Mouse (Mus musculus) hindbrain, embryonic 13.5 days (tissue): ENCODE results near the gene Lrmda. TPM values are rescaled to one million over a fixed set of nuclear protein-coding genes. Genes with fewer than 3 reads are reported as not detected.

ENCODE experiments used
- ATAC-seq: fragments of 200-750 bp; cut with Nextera tagmentation; 2 replicates; pipeline ENCODE4 v1.8.0; 2017; ENCODE audit warnings: moderate TSS enrichment; ENCODE audit not compliant: low FRiP score
- H3K27ac ChIP-seq: fragments of 300-500 bp; sonication (generic); 2 replicates; pipeline ENCODE4 v1.5.1; 2015; ENCODE audit warnings: inconsistent platforms, mild to moderate bottlenecking, moderate library complexity
- H3K27me3 ChIP-seq: fragments of 300-500 bp; sonication (generic); 2 replicates; pipeline ENCODE4 v1.6.1; 2015; ENCODE audit warnings: mild to moderate bottlenecking, inconsistent platforms
- H3K36me3 ChIP-seq: fragments of 300-500 bp; sonication (generic); 2 replicates; pipeline ENCODE4 v1.6.1; 2015; ENCODE audit warnings: mild to moderate bottlenecking, inconsistent platforms
- H3K4me1 ChIP-seq: fragments of 300-500 bp; sonication (generic); replicated peaks from 2 replicates; pipeline ENCODE4 v1.6.1; 2015; ENCODE audit warnings: inconsistent platforms
- H3K4me2 ChIP-seq: fragments of 300-500 bp; sonication (generic); 2 replicates; pipeline ENCODE4 v1.6.1; 2015; ENCODE audit warnings: inconsistent platforms, mild to moderate bottlenecking, moderate library complexity
- H3K4me3 ChIP-seq: fragments of 300-500 bp; sonication (generic); 2 replicates; pipeline ENCODE4 v1.5.1; 2015; ENCODE audit warnings: mild to moderate bottlenecking, inconsistent platforms
- H3K9ac ChIP-seq: fragments of 300-500 bp; sonication (generic); 2 replicates; pipeline ENCODE4 v1.6.1; 2015; ENCODE audit warnings: mild to moderate bottlenecking, inconsistent platforms
- H3K9me3 ChIP-seq: fragments of 300-500 bp; sonication (generic); 2 replicates; pipeline ENCODE4 v1.6.1; 2016; ENCODE audit warnings: inconsistent platforms
- WGBS: fragments of 180-500 bp; shearing (Covaris S2); methylation state at CpG from one replicate; pipeline ENCODE4 v1.1.7; 2015; 5-methylcytosine and 5-hydroxymethylcytosine counted together
- polyA plus RNA-seq: library from polyadenylated mRNA; unstranded; fragments of >200 nt; fragmentation: Nextera tagmentation; extraction: Ambion mirVana; gene quantifications from 2 replicates; pipeline ENCODE4 v1.2.1, GENCODE M21; 2015

The Lrmda gene
- polyA plus RNA-seq, 1 experiment from 2014 or later, result 0.16 TPM

DNA sequence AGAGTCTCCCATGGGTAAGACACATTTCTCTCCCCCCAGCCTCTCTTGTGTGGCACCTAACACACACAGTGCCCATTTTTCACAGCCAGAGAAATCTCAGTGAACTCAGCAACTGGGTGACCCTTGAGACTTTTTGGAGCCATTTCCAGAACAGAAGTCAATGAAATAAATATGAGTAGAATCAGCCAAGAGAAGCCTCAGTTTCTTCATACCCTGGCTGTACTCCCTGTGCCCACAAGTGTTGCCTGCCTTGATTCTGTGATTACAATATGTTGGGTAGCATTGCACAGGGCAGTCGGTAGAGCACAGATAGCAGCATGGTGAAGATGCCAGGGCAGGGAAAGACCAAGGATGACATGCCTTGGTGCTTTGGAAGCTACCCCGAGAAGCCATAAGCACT lies 69.1 kb downstream of the Lrmda start:
- WGBS, result 95% methylated on average over 2 of the region's 2 CpGs
- H3K27me3 ChIP-seq, result no peaks in the 10 kb centered on the region
- no peak overlapping the region for H3K9ac ChIP-seq
- H3K36me3 ChIP-seq, result no peaks in the 10 kb centered on the region
- no peak for ATAC-seq
- H3K27ac ChIP-seq, result no peak overlapping the region
- H3K4me3 ChIP-seq, result no peak overlapping the region
- no peak overlapping the region for H3K4me2 ChIP-seq
- H3K9me3 ChIP-seq, result no peaks in the 10 kb centered on the region
- peaks cover 26% of the 10 kb centered on the region for H3K4me1 ChIP-seq

DNA sequence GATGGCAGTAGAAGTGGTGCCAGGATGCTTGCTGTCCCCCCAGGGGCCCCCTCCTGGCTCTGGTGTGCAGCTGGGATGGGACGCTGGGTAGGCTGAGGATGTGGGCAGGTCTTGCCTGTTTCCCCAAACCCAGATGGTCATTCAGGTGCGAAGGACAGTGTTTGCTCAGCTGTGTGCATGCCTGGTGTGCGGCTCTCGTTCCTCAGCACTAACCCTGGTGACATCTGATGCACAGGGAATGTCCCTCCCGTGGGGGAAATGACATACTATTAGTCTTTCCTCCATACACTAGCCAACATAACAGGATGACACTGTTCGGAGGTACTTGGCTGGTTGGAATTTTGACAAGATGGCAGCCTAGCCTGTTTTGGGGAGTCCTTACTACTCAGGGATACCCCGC lies 69.8 kb downstream of the Lrmda start:
- Histone ChIP-seq H3K4me1 (peaks cover 26% of the 10 kb centered on the region), H3K27me3 (peaks cover 3% of the 10 kb centered on the region; the same call in 1 of the 2 replicates), H3K27ac (peak overlapping the region; percentile 0; the same call in 1 of the 2 replicates), H3K9ac (peak overlapping the region; percentile 8; the same call in 1 of the 2 replicates), H3K9me3 (no peaks in the 10 kb centered on the region), H3K36me3 (no peaks in the 10 kb centered on the region), H3K4me2 (no peak overlapping the region), H3K4me3 (no peak overlapping the region)
- 58% methylated on average over 7 of the region's 7 CpGs for whole genome bisulfite sequencing
- ATAC-seq, result peak; percentile 52; the same call in 1 of the 2 replicates

DNA sequence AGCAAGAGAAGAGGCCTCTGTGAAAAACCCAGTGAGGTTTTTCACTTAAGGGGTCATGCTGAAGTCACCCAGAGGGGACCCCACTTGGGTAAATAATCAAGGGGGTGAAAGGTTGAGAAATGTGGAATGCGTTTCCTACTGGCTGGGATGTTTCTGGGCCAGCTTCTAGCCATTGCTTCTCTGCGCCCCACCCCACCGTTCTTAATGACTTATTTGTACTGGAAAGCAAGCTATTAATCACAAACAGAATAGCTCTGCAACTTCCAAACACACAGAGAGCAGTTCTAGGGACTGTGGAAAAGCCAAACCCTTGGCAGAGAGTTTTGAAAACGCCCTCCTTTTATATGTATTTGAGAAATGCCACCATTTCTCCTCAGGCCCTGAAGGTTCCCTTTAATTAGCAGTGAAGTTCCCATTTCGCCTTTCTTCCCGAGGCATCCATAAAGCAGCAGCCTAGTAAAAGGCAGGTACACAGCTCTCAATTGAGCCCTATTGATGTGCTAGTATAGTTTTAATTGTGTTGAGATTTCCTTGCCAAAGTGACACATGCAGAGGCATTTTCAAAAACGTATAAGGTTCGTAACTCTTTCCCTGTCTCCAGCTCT lies 70.5 kb downstream of the Lrmda start:
- Histone ChIP-seq H3K36me3 (no peaks in the 10 kb centered on the region), H3K4me3 (no peak overlapping the region), H3K9me3 (no peaks in the 10 kb centered on the region), H3K4me2 (no peak overlapping the region), H3K9ac (0 out of 2 replicates have a peak overlapping the region, but pooled peaks have one; percentile 15), H3K4me1 (peaks cover 26% of the 10 kb centered on the region), H3K27me3 (peaks cover 4% of the 10 kb centered on the region; the same call in 1 of the 2 replicates), H3K27ac (peak overlapping the region; percentile 0; the same call in 1 of the 2 replicates)
- 48% methylated on average over 8 of the region's 8 CpGs for WGBS
- no peak for ATAC-seq

DNA sequence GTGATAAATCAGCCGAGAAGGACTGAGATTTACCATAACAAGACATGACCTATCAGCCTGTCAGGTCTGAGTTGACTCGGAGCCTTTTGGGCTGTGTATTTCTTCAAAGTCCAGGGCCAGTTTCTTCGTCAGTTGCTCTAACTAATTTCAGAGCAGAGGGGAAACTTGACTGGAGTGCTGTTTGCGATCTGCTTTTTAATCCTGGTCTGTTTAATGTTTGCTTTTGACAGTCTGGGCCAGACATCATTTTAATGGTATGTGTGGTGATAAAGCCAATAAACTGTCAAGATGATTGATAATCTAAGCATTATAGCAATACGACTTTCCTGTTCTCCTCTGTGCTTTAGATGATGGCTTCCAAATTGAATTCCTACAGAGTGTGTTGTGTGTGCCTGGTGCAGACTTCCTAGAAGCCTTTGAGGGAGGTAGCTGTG lies 71.3 kb downstream of the Lrmda start:
- Histone ChIP-seq H3K4me2 (no peak overlapping the region), H3K9ac (no peak overlapping the region), H3K27me3 (peaks cover 4% of the 10 kb centered on the region; the same call in 1 of the 2 replicates), H3K27ac (no peak overlapping the region), H3K9me3 (no peaks in the 10 kb centered on the region), H3K4me1 (peaks cover 26% of the 10 kb centered on the region), H3K4me3 (no peak overlapping the region), H3K36me3 (no peaks in the 10 kb centered on the region)
- WGBS, result 40% methylated on average over 5 of the region's 5 CpGs
- peak; percentile 46; the same call in 1 of the 2 replicates for ATAC-seq

DNA sequence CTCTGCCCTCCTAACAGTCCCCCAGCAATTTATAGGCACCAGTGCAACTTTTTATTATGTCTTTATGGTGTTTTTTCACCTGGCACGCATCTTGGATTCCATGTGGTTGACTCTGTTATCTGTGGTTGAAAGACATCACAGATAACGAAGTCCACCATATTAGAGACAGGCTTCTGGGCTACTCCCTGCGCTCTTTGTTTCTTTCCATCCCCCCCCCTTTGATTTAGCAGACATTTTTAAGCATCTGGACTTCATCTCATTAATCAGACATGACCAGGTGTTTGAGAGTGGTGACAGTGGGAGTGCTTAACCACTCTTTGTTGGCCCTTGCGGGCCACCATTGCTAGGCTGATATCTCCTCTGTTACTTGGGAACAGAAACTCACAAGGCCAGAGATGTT lies 71.8 kb downstream of the Lrmda start:
- no peak for ATAC-seq
- Histone ChIP-seq H3K4me1 (peaks cover 26% of the 10 kb centered on the region), H3K4me2 (no peak overlapping the region), H3K4me3 (no peak overlapping the region), H3K27me3 (peaks cover 4% of the 10 kb centered on the region; the same call in 1 of the 2 replicates), H3K9ac (no peak overlapping the region), H3K36me3 (no peaks in the 10 kb centered on the region), H3K9me3 (no peaks in the 10 kb centered on the region), H3K27ac (no peak overlapping the region)
- WGBS, result 75% methylated on average over 4 of the region's 4 CpGs

DNA sequence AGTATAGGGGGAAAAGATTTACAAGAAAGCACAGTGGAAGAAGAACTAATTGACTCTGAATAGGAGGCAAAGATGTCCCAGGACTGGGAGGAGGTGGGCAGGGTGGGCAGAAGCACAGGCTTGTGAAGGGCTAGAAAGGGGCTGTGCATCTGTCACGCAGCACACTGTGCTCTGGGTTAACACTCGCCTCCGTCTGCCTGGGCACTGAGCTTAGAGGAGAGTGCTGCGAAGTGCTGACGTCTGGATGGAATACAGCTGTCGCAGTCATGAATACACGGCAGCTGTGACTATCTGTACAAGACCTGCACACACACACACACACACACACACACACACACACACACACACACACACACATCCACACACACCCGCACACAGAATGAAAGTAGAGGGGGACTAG lies 73.6 kb downstream of the Lrmda start:
- no peaks in the 10 kb centered on the region for H3K9me3 ChIP-seq
- H3K27me3 ChIP-seq, result peaks cover 4% of the 10 kb centered on the region; the same call in 1 of the 2 replicates
- no peak overlapping the region for H3K4me2 ChIP-seq
- peaks cover 26% of the 10 kb centered on the region for H3K4me1 ChIP-seq
- ATAC-seq, result no peak
- H3K27ac ChIP-seq, result no peak overlapping the region
- no peak overlapping the region for H3K9ac ChIP-seq
- 40% methylated on average over 8 of the region's 8 CpGs for WGBS
- H3K36me3 ChIP-seq, result no peaks in the 10 kb centered on the region
- no peak overlapping the region for H3K4me3 ChIP-seq

DNA sequence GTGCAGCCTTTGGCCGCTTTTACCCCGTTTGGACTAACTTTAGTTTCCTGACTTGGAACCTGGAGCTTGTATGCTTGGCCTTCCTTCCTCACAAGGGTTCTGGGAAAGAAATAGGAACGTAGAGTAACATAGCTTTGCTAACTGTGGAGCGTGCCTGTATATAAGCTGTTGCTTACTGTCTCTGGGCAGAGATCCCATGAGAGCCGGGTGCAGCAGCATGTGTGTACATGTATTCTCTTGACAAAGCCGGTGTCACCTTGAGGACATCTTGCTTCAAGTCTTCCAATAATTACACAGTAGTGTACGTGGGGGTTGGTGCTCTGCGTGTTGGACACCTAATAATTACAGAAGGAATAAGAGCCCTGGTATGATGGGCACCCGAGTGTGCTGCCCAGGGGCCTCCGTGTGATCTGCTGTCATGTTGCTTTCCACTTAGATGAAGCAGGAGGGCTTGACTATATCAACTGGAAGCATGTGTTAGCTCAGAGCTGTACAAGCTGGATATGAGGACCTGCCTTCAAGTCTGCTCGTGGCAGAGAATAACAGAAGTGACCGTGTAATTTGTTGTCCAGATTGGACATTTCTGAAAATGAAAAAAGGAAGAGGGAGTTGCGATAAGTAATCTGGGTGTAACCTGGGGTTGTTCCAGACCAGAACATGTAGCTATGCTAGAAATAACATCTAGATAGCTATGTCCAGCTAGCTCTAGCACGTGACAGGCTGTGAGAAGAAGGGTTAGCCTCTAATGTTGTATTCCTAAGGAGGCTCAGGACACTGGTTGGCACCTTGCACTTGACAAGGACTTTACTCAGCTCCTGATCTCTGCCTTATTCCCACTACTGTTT lies 82.7 kb downstream of the Lrmda start:
- Histone ChIP-seq H3K9ac (no peak overlapping the region), H3K4me3 (no peak overlapping the region), H3K4me1 (no peaks in the 10 kb centered on the region), H3K36me3 (no peaks in the 10 kb centered on the region), H3K27me3 (0 out of 2 replicates have a peak, but pooled peaks cover 5% of the 10 kb centered on the region), H3K27ac (no peak overlapping the region), H3K9me3 (0 out of 2 replicates have a peak, but pooled peaks cover 6% of the 10 kb centered on the region), H3K4me2 (no peak overlapping the region)
- 91% methylated on average over 14 of the region's 14 CpGs for WGBS
- no peak for ATAC-seq

DNA sequence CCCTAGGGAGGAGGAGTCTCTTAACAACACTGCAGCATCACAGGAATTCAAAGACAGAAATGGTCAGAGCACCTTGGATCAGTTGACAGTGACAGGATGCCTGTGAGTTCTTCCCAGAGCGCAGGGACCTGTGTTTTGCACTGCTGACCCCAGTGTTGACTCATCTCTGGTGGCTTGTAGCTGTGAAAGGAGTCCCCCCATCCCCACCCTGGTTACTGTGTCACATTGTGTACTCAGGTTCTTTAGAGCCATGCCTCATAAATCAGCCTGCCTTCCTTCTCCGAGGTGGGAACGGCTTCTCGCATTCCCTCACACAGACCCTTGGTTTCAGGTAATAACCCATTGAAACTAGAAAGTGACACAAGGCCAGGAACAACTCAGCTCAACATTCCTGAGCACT lies 86.3 kb downstream of the Lrmda start:
- Histone ChIP-seq H3K4me3 (no peak overlapping the region), H3K4me2 (no peak overlapping the region), H3K27ac (no peak overlapping the region), H3K36me3 (no peaks in the 10 kb centered on the region), H3K4me1 (no peaks in the 10 kb centered on the region; the same call in 1 of the 2 replicates), H3K9ac (no peak overlapping the region), H3K9me3 (no peaks in the 10 kb centered on the region), H3K27me3 (peaks cover 5% of the 10 kb centered on the region; the same call in 1 of the 2 replicates)
- 70% methylated on average over 4 of the region's 4 CpGs for WGBS
- no peak for ATAC-seq

DNA sequence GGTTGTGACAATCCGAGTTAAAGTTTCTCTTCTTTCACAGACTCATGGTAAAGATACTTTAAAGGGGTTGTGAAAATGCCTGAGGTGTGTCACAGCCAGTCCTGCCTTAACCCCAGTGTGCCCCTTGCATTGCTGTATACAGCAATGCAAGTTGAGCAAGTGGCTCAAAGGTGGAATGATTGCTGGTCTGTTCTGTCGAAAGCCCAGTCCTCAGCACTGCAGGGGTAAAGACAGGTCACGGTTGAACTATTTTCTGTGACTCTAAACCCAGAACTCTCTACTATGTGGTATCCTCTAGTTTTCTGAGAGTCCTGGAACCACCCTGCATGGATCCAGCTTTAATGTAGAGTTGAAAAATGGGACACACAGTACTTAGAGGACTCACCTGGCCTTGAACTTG lies 87.3 kb downstream of the Lrmda start:
- H3K4me2 ChIP-seq, result no peak overlapping the region
- no peak overlapping the region for H3K4me3 ChIP-seq
- WGBS, result 80% methylated on average over 3 of the region's 3 CpGs
- no peak overlapping the region for H3K27ac ChIP-seq
- no peak for ATAC-seq
- H3K36me3 ChIP-seq, result no peaks in the 10 kb centered on the region
- no peak overlapping the region for H3K9ac ChIP-seq
- no peaks in the 10 kb centered on the region for H3K9me3 ChIP-seq
- no peaks in the 10 kb centered on the region; the same call in 1 of the 2 replicates for H3K4me1 ChIP-seq
- peaks cover 5% of the 10 kb centered on the region; the same call in 1 of the 2 replicates for H3K27me3 ChIP-seq

DNA sequence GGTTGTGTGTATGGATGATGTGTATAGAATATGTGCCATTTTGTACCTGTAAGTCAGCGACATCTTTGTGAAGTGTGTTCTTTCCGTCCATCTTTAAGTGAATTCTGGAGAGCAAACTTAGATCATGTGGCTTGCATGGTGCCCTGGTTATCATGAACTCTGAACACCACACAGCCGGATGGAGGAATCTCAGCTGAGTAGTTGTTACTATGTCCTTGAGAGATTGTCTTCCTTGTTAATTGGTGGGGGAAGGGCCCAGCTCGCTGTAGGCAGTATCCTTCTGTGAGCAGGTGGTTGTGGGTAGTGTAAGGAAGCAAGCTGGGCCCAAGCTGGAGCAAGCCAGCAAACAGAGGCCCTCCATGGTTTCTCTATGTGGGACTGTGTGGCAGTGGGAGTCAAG lies 89.9 kb downstream of the Lrmda start:
- H3K27me3 ChIP-seq, result peaks cover 8% of the 10 kb centered on the region; the same call in 1 of the 2 replicates
- H3K36me3 ChIP-seq, result no peaks in the 10 kb centered on the region
- H3K4me2 ChIP-seq, result no peak overlapping the region
- no peak overlapping the region for H3K9ac ChIP-seq
- no peak overlapping the region for H3K27ac ChIP-seq
- no peaks in the 10 kb centered on the region for H3K9me3 ChIP-seq
- ATAC-seq, result no peak
- whole genome bisulfite sequencing, result 88% methylated on average over 4 of the region's 4 CpGs
- H3K4me3 ChIP-seq, result no peak overlapping the region
- peaks cover 9% of the 10 kb centered on the region for H3K4me1 ChIP-seq

DNA sequence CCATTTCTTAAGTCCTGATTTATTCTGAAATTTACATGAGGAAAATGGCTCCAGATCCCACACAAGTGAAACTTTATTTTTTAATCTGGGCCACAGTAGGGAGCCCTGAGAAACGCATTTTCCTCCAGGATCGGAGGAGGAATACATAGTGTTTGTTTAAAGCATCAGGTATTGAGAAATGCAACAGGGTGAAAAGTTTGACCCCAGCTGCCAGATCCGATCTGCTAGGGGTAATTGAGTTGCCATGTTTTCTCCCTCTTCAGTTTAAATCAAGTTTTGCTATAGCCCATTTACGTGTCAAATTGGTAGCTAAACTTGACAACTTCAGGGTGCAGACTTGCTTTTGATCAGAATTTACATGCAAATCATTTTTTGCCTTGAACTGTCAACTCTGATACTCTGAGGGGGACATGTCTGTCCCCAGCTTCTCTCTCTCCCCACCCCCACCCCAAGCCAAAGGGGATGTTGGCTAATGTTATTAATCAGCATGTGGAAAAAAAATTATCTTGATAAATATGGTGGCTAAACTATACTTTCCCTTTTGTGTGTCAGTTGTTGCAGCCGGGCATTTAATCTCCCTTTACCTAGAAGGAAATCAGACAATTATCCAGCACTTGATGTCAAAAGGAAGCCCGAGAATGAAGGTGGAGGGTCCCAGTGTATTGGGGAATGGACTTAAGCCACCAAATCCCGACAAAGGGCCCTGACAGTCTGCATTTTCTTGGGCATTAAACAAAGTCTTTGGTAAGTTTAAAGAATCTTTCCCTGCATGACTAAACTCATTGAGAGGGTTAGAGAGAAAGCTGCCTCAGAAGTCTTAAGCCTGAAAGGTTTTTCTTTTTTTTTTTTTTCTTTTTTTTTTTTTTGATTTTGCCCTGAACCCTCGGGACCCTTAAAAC lies 94.2 kb downstream of the Lrmda start:
- Histone ChIP-seq H3K9ac (no peak overlapping the region), H3K4me3 (no peak overlapping the region), H3K9me3 (no peaks in the 10 kb centered on the region), H3K4me2 (no peak overlapping the region), H3K27ac (no peak overlapping the region), H3K4me1 (peaks cover 18% of the 10 kb centered on the region), H3K27me3 (peaks cover 11% of the 10 kb centered on the region; the same call in 1 of the 2 replicates), H3K36me3 (no peaks in the 10 kb centered on the region)
- ATAC-seq, result no peak
- WGBS, result 14% methylated on average over 8 of the region's 8 CpGs
